Mouse (Mus musculus): Measurements from ENCODE around the gene Anks3. TPM values are rescaled to one million over a fixed set of nuclear protein-coding genes. Genes with fewer than 3 reads are reported as not detected.

The Anks3 gene
- polyA plus RNA-seq, 1 experiment from 2014 or later: 44.9 TPM

GRCm38 (mm10) chr16:4974521-4974920 is 10.5 kb upstream of the Anks3 start:
- H3K27me3 ChIP-seq (ENCODE audit: control insufficient read depth, insufficient read depth, low read length): no peaks in the 10 kb centered on the region
- H3K4me2 ChIP-seq (ENCODE audit: low read depth): no peak overlapping the region
- DNase-seq (ENCODE audit: low spot score) (no peak), ATAC-seq (ENCODE audit: insufficient read depth, low FRiP score, low TSS enrichment) (no peak)
- H3K4me1 ChIP-seq (ENCODE audit: control insufficient read depth, insufficient read depth, low read length): no peaks in the 10 kb centered on the region
- no peak overlapping the region for H3K4me3 ChIP-seq (ENCODE audit: low read depth, low read length)
- H3K27ac ChIP-seq (ENCODE audit: low read depth, low read length): no peak overlapping the region
- no peaks in the 10 kb centered on the region for H3K9me3 ChIP-seq (ENCODE audit: control insufficient read depth, low read length)
- no peaks in the 10 kb centered on the region for H3K36me3 ChIP-seq (ENCODE audit: control insufficient read depth, insufficient read depth, low read length)
- no peak overlapping the region for H3K9ac ChIP-seq (ENCODE audit: low read length)
- 75% methylated on average over 5 of the region's 5 CpGs for WGBS

GRCm38 (mm10) chr16:4971626-4972025 is 7.6 kb upstream of the Anks3 start:
- Histone ChIP-seq H3K27ac (ENCODE audit: low read depth, low read length) (no peak overlapping the region), H3K4me3 (ENCODE audit: low read depth, low read length) (no peak overlapping the region), H3K4me1 (ENCODE audit: control insufficient read depth, insufficient read depth, low read length) (no peaks in the 10 kb centered on the region), H3K36me3 (ENCODE audit: control insufficient read depth, insufficient read depth, low read length) (no peaks in the 10 kb centered on the region), H3K9ac (ENCODE audit: low read length) (no peak overlapping the region), H3K27me3 (ENCODE audit: control insufficient read depth, insufficient read depth, low read length) (no peaks in the 10 kb centered on the region), H3K4me2 (ENCODE audit: low read depth) (no peak overlapping the region), H3K9me3 (ENCODE audit: control insufficient read depth, low read length) (no peaks in the 10 kb centered on the region)
- DNase-seq (ENCODE audit: low spot score) (no peak), ATAC-seq (ENCODE audit: insufficient read depth, low FRiP score, low TSS enrichment) (no peak)
- WGBS: 74% methylated on average over 4 of the region's 4 CpGs

GRCm38 (mm10) chr16:4969055-4969843 is 5.2 kb upstream of the Anks3 start:
- no peak for DNase-seq (ENCODE audit: low spot score)
- 84% methylated on average over 5 of the region's 5 CpGs for WGBS
- Histone ChIP-seq H3K27me3 (ENCODE audit: control insufficient read depth, insufficient read depth, low read length) (no peaks in the 10 kb centered on the region), H3K27ac (ENCODE audit: low read depth, low read length) (no peak overlapping the region), H3K4me1 (ENCODE audit: control insufficient read depth, insufficient read depth, low read length) (no peaks in the 10 kb centered on the region; the same call in 1 of the 2 replicates), H3K4me3 (ENCODE audit: low read depth, low read length) (no peak overlapping the region), H3K4me2 (ENCODE audit: low read depth) (no peak overlapping the region), H3K9ac (ENCODE audit: low read length) (no peak overlapping the region), H3K9me3 (ENCODE audit: control insufficient read depth, low read length) (no peaks in the 10 kb centered on the region), H3K36me3 (ENCODE audit: control insufficient read depth, insufficient read depth, low read length) (no peaks in the 10 kb centered on the region)
- no peak for ATAC-seq (ENCODE audit: insufficient read depth, low FRiP score, low TSS enrichment)

GRCm38 (mm10) chr16:4968426-4968825 is 4.4 kb upstream of the Anks3 start:
- Histone ChIP-seq H3K4me1 (ENCODE audit: control insufficient read depth, insufficient read depth, low read length) (peaks cover 1% of the 10 kb centered on the region; the same call in 1 of the 2 replicates), H3K4me3 (ENCODE audit: low read depth, low read length) (no peak overlapping the region), H3K27me3 (ENCODE audit: control insufficient read depth, insufficient read depth, low read length) (no peaks in the 10 kb centered on the region), H3K27ac (ENCODE audit: low read depth, low read length) (no peak overlapping the region), H3K36me3 (ENCODE audit: control insufficient read depth, insufficient read depth, low read length) (no peaks in the 10 kb centered on the region), H3K4me2 (ENCODE audit: low read depth) (no peak overlapping the region), H3K9ac (ENCODE audit: low read length) (no peak overlapping the region), H3K9me3 (ENCODE audit: control insufficient read depth, low read length) (no peaks in the 10 kb centered on the region)
- ATAC-seq (ENCODE audit: insufficient read depth, low FRiP score, low TSS enrichment) (no peak), DNase-seq (ENCODE audit: low spot score) (no peak)
- 81% methylated on average over 3 of the region's 3 CpGs for WGBS

- no peaks in the 10 kb centered on the region for H3K9me3 ChIP-seq (ENCODE audit: control insufficient read depth, low read length)
- 87% methylated on average over 8 of the region's 8 CpGs for WGBS
- no peak overlapping the region for H3K27ac ChIP-seq (ENCODE audit: low read depth, low read length)
- H3K4me2 ChIP-seq (ENCODE audit: low read depth): no peak overlapping the region
- no peaks in the 10 kb centered on the region for H3K27me3 ChIP-seq (ENCODE audit: control insufficient read depth, insufficient read depth, low read length)
- no peak for ATAC-seq (ENCODE audit: insufficient read depth, low FRiP score, low TSS enrichment)
- no peak overlapping the region for H3K9ac ChIP-seq (ENCODE audit: low read length)
- H3K4me1 ChIP-seq (ENCODE audit: control insufficient read depth, insufficient read depth, low read length): peaks cover 5% of the 10 kb centered on the region; the same call in 1 of the 2 replicates
- no peak for DNase-seq (ENCODE audit: low spot score)
- H3K4me3 ChIP-seq (ENCODE audit: low read depth, low read length): no peak overlapping the region
- H3K36me3 ChIP-seq (ENCODE audit: control insufficient read depth, insufficient read depth, low read length): no peaks in the 10 kb centered on the region
Measured at GRCm38 (mm10) chr16:4965392-4966129, 1.6 kb upstream of the Anks3 start.

GRCm38 (mm10) chr16:4964731-4965391 is 856 bp upstream of the Anks3 start:
- no peak for ATAC-seq (ENCODE audit: insufficient read depth, low FRiP score, low TSS enrichment)
- H3K36me3 ChIP-seq (ENCODE audit: control insufficient read depth, insufficient read depth, low read length): no peaks in the 10 kb centered on the region

GRCm38 (mm10) chr16:4963346-4963745 is 659 bp downstream of the Anks3 start:
- Histone ChIP-seq H3K4me1 (ENCODE audit: control insufficient read depth, insufficient read depth, low read length) (peaks cover 5% of the 10 kb centered on the region; the same call in 1 of the 2 replicates), H3K9ac (ENCODE audit: low read length) (peak overlapping the region; percentile 66), H3K9me3 (ENCODE audit: control insufficient read depth, low read length) (no peaks in the 10 kb centered on the region), H3K27me3 (ENCODE audit: control insufficient read depth, insufficient read depth, low read length) (no peaks in the 10 kb centered on the region), H3K4me2 (ENCODE audit: low read depth) (peak overlapping the region; percentile 57), H3K4me3 (ENCODE audit: low read depth, low read length) (peak overlapping the region; percentile 73), H3K27ac (ENCODE audit: low read depth, low read length) (no peak overlapping the region), H3K36me3 (ENCODE audit: control insufficient read depth, insufficient read depth, low read length) (no peaks in the 10 kb centered on the region)
- 50% methylated on average over 9 of the region's 9 CpGs for WGBS
- ATAC-seq (ENCODE audit: insufficient read depth, low FRiP score, low TSS enrichment) (no peak), DNase-seq (ENCODE audit: low spot score) (no peak)

More at GRCm38 (mm10) chr16:4964731-4965391, 856 bp upstream of the Anks3 start:
- Histone ChIP-seq H3K4me1 (ENCODE audit: control insufficient read depth, insufficient read depth, low read length) (peaks cover 5% of the 10 kb centered on the region; the same call in 1 of the 2 replicates), H3K27ac (ENCODE audit: low read depth, low read length) (peak overlapping the region; percentile 58), H3K4me3 (ENCODE audit: low read depth, low read length) (peak overlapping the region; percentile 73), H3K9ac (ENCODE audit: low read length) (peak overlapping the region; percentile 66), H3K9me3 (ENCODE audit: control insufficient read depth, low read length) (no peaks in the 10 kb centered on the region), H3K4me2 (ENCODE audit: low read depth) (peak overlapping the region; percentile 57), H3K27me3 (ENCODE audit: control insufficient read depth, insufficient read depth, low read length) (no peaks in the 10 kb centered on the region)
- WGBS: 27% methylated on average over 13 of the region's 13 CpGs
- DNase-seq (ENCODE audit: low spot score): no peak

GRCm38 (mm10) chr16:4960260-4960659 is 3.7 kb downstream of the Anks3 start:
- Histone ChIP-seq H3K27ac (ENCODE audit: low read depth, low read length) (no peak overlapping the region), H3K4me3 (ENCODE audit: low read depth, low read length) (no peak overlapping the region), H3K9ac (ENCODE audit: low read length) (no peak overlapping the region), H3K9me3 (ENCODE audit: control insufficient read depth, low read length) (no peaks in the 10 kb centered on the region), H3K4me1 (ENCODE audit: control insufficient read depth, insufficient read depth, low read length) (peaks cover 5% of the 10 kb centered on the region; the same call in 1 of the 2 replicates), H3K36me3 (ENCODE audit: control insufficient read depth, insufficient read depth, low read length) (0 out of 2 replicates have a peak, but pooled peaks cover 6% of the 10 kb centered on the region), H3K27me3 (ENCODE audit: control insufficient read depth, insufficient read depth, low read length) (no peaks in the 10 kb centered on the region), H3K4me2 (ENCODE audit: low read depth) (no peak overlapping the region)
- WGBS: 93% methylated on average over 8 of the region's 8 CpGs
- no peak for DNase-seq (ENCODE audit: low spot score)
- no peak for ATAC-seq (ENCODE audit: insufficient read depth, low FRiP score, low TSS enrichment)

All from neural tube, embryonic 11.5 days (tissue).